Mouse (Mus musculus) effector memory CD4-positive, alpha-beta T cell, adult 7 months (primary cell): Measurements from ENCODE around the gene Kcnd1. TPM values are rescaled to one million over a fixed set of nuclear protein-coding genes. Genes with fewer than 3 reads are reported as not detected.

ENCODE experiments used
- polyA plus RNA-seq: library from polyadenylated mRNA; unstranded; fragments of 100-300 nt; shearing (Covaris generic); gene quantifications from one replicate; pipeline ENCODE4 v1.2.1, GENCODE M21; 2017

Kcnd1 gene
- not detected for polyA plus RNA-seq

DNA sequence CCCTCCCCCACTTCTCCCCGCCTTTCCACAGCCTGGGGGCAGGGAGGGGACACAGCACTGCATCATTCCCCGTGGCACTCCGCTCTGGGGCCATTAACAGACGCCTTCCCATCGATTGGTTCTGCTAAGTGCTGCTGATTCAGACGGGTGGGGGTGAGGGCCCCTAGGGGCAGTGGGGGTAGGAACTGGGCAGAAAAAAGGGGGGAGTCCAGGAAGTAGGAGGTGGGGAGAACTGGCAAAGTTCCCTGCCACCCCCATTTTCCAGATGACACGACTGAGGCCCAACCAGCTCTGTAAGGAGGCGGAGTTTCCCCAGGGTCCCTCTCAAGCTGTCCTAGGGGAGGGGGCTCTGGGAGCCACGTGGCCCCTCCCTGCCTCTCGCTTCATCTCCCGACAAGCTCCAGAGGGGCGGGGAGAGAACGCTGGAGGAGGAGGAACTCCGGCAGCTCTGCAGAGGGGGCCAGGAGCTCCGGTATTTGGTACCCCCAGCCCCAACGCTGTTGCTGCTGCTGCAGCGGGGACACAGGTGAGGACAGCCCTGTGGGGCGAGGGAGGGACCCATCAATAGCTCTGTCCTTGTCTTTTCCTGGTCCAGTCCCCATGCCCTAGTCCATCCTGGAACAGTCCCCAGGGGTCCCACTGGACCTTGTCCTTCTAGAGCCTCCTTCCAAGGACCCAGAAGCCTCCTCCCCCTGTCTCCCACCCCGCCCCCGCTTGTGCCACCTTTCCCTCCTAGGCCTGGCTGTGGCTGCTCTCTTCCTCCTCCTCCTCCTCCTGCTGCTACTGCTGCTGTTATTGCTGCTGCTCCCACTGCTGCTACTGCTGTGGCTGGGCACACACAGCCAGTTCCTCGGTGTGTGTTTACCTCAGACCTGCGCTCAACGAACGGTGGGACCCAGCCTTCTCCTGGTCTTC is at the start of gene Kcnd1:
Gene Kcnd1 (plus strand): TSS at position 425 of the 915 bp plus-strand sequence.

DNA sequence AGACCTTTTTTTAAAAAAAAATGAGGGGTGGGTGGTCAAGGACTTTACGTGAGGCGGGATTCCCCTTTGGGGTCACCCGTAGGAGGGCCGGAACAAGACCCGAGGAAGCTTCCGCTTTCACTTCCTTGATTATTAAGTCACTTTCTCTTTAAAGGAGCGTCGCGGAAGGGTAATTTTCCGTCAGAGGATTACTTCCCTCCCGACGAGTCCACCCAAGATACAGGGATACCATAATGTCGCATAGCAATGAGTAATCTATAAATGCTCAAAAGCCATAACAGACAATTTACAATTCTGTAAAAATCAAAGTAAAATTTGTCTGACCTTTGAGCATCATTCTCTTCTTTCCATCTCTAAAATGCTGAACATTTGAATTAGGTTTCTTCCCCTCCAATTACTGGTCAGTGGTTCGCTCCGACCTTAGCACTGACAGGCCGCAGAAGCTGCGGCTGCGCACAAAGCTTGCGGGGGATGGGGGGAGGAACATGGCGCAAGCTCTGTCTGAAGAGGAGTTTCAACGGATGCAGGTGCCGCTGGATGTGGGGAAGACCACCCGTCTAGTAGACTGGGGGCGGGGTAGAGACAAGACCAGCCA is 32.5 kb upstream of the Kcnd1 start, which contains the start of gene Gripap1:
Gene Gripap1 (plus strand): TSS at position 224 of the 595 bp plus-strand sequence.

DNA sequence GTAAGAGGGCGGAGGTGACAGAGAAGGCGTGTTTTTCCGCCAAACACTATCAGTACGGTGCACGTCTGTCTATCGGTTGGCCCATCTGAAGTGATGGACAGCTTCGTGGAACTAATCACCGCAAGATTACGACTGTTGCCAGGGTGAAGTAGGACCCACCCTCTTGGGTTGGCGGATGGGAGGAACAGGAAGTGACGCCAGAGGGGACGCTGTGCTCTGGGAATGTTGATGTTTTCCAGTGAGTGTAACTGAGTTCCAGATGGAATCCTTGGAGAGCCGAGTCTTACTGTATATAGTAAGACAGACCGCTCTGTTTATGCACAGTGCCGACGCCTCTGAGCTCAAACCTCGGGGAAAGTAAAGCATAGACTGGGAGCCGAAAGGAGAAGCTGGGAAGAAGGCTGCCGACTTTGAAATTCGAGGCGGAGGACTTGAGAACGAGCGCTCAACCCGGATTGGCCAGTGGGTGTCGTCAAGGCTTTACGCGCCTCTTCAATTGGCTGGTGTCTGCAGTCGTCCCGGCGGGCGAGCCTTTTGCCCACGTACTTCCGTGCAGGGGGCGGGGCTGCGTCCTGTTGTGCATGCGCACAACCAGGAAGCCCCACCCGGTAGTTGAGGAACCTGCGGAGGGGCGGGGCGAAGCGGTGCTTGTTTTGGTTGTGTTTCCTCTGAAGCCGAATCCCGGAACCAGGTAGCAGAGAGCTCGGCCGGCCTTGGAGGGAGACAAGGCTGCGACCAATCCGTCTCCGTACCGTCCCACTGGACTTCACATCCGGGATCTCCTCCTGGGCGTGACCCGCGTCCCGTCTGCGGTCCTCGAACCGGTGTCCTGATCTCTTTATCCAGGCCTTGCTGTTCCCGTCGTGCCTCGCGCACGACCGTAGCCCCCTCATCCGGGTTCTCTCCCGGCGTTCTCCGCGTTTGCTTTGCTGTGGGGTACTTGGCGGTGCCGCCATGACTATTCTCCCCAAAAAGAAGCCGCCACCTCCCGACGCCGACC is 19.4 kb downstream of the Kcnd1 start, which contains the start of gene Otud5:
Gene Otud5 (plus strand): TSS at position 202 of the 1,000 bp plus-strand sequence.

DNA sequence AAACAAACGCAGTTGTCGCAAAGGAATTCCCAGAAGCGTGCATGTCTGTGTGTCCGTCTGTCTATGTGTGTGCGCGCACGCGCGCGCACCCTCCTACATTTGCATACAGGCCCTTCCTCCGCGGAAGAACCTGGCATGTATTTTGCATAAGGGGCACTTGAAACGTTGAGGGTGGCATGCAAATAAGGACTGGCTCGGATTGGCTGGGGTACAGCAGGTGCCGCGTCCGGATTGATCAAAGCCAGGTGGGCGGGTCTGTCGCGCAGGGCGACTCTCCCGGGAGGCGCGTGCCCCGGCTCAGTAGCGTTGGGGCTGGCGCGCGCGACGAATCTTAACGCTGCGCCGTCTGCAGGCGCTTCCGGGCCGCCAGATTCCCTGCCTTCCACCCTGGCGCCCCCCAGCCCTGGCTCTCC is 55.9 kb downstream of the Kcnd1 start, which contains the start of gene Pim2:
Gene Pim2 (plus strand): TSS at position 256 of the 413 bp plus-strand sequence.

DNA sequence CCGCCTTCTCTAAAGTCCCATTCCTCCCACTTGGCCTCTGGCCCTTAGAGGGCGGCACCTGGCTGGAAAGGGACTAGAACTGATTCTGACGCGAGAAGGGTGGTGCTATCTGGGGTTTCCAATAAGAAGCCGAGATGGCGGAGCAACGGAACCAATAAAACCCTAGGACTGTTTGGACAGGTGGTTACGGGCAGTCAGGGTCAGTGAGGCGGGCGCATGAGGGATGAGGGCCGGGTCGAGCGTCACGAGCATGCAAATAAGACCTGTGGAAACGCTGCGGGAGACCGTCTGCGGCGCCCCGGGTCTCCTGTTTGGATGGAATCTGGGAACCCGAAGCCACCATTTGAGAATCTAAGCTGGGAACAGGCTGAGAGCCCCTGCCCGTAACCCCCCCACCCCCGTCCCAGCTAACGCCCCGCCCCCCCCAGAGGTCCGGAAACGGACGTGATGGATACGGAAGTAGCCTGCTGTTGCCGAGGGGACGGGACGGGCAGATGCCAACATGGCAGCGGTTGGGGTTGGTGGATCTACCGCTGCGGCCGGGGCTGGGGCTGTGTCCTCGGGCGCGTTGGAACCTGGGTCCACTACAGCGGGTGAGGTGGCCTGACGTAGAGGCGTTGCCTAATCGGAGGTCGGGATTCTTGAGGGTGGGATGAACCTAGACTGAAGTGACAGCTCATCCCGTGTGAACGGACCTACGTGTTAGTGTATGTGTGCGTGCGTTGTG is 61.9 kb downstream of the Kcnd1 start, which contains the start of gene Slc35a2:
Gene Slc35a2 (plus strand): TSS at position 188 of the 727 bp plus-strand sequence.

Other genes with a start within 250 kb of the Kcnd1 start
- gene Foxp3, start 248.6 kb upstream of the Kcnd1 start, polyA plus RNA-seq, result not detected
- 2.9 TPM for gene Ppp1r3f, start 248.0 kb upstream of the Kcnd1 start, polyA plus RNA-seq
- 12.1 TPM for gene Ccdc22, start 216.8 kb upstream of the Kcnd1 start, polyA plus RNA-seq
- 0.76 TPM for gene Cacna1f, start 215.2 kb upstream of the Kcnd1 start, polyA plus RNA-seq
- gene Syp, start 183.8 kb upstream of the Kcnd1 start, polyA plus RNA-seq, result 0.46 TPM
- gene Prickle3, start 165.0 kb upstream of the Kcnd1 start, polyA plus RNA-seq, result 21.7 TPM
- 39.3 TPM for gene Plp2, start 150.9 kb upstream of the Kcnd1 start, polyA plus RNA-seq
- gene Magix, start 141.0 kb upstream of the Kcnd1 start, polyA plus RNA-seq, result 0.35 TPM
- gene Gpkow, start 125.2 kb upstream of the Kcnd1 start, polyA plus RNA-seq, result 78.2 TPM
- 93.4 TPM for gene Wdr45, start 108.0 kb upstream of the Kcnd1 start, polyA plus RNA-seq
- gene Gm45208, start 100.0 kb upstream of the Kcnd1 start, polyA plus RNA-seq, result not detected
- 31.4 TPM for gene Praf2, start 93.8 kb upstream of the Kcnd1 start, polyA plus RNA-seq
- gene Ccdc120, start 71.4 kb upstream of the Kcnd1 start, polyA plus RNA-seq, result not detected
- 85.1 TPM for gene Tfe3, start 59.7 kb upstream of the Kcnd1 start, polyA plus RNA-seq
- gene Gripap1, start 32.5 kb upstream of the Kcnd1 start, polyA plus RNA-seq, result 124 TPM
- 202 TPM for gene Otud5, start 19.1 kb downstream of the Kcnd1 start, polyA plus RNA-seq
- gene Pim2, start 56.0 kb downstream of the Kcnd1 start, polyA plus RNA-seq, result 320 TPM
- gene Slc35a2, start 61.7 kb downstream of the Kcnd1 start, polyA plus RNA-seq, result 52.3 TPM
- 158 TPM for gene Pqbp1, start 77.0 kb downstream of the Kcnd1 start, polyA plus RNA-seq
- gene Timm17b, start 77.1 kb downstream of the Kcnd1 start, polyA plus RNA-seq, result 93.8 TPM
- gene Gm10491, start 85.5 kb downstream of the Kcnd1 start, polyA plus RNA-seq, result not detected
- gene Gm10490, start 87.3 kb downstream of the Kcnd1 start, polyA plus RNA-seq, result not detected
- not detected for gene Pcsk1n, start 97.5 kb downstream of the Kcnd1 start, polyA plus RNA-seq
- not detected for gene Eras, start 106.3 kb downstream of the Kcnd1 start, polyA plus RNA-seq
- 15.1 TPM for gene Hdac6, start 125.6 kb downstream of the Kcnd1 start, polyA plus RNA-seq
- not detected for gene Gata1, start 155.8 kb downstream of the Kcnd1 start, polyA plus RNA-seq
- not detected for gene Glod5, start 196.2 kb downstream of the Kcnd1 start, polyA plus RNA-seq